Mouse (Mus musculus): ENCODE results near the gene Grin2d.

Gene Grin2d

GRCm38 (mm10) chr7:45783511-45784091, 94.6 kb downstream of the Grin2d start, which contains the start of gene Lmtk3:
TSS of gene Lmtk3 (plus strand) at chr7:45783738.
- DNase-seq (ENCODE audit: low spot score in 2 of 2): peak in 1 of 2 experiments; percentile 73

- DNase-seq (ENCODE audit: low spot score in 2 of 2): no peak
These were observed 95.9 kb downstream of the Grin2d start for GRCm38 (mm10) chr7:45782271-45782670.
